Mouse (Mus musculus) erythroid progenitor cell, adult 5-6 weeks (primary cell): Measurements from ENCODE around the gene Nmrk1. TPM values are rescaled to one million over a fixed set of nuclear protein-coding genes. Genes with fewer than 3 reads are reported as not detected.
A peak's percentile ranks its signal among the peaks of the same experiment; 100 is the strongest.

Experiments used
- ATAC-seq: replicated peaks from 2 replicates; pipeline ENCODE4 v1.8.0; 2016; ENCODE audit warnings: moderate number of reproducible peaks, mild to moderate bottlenecking, moderate TSS enrichment, inconsistent platforms; ENCODE audit not compliant: poor library complexity, low FRiP score, severe bottlenecking
- total RNA-seq, 2 experiments: library from RNA; stranded (forward) in 1 of 2; stranded (reverse) in 1 of 2; fragments of 150-400 nt in 1 of 2; fragments of 186-747, 209-891 nt in 1 of 2; gene quantifications; 2 replicates each; pipeline versions ENCODE4 v1.2.3 to v1.2.4; 2015 to 2017; ENCODE audit warnings: low replicate concordance in 2 of 2

The Nmrk1 gene
- total RNA-seq, 2 experiments from 2014 or later: not detected

DNA sequence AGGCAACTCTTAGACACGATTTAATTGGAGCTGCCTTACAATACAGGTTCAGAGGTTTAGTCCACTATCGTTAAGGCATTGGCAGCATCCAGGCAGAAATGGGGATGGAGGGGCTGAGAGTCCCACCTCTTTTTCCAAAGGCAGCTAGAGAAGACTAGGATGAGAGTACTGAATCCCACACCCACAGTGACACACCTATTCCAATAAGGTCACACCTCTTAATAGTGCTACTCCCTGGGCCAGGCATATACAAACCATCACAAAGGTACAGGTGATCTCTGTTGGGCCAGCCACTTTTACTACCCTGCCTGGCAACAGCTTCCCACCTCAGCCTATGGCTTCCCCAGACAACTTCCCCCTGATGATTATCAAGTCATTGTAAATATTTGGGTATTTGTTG, 61.0 kb downstream of the Nmrk1 start:
- ATAC-seq: peak; percentile 27; the same call in 1 of the 2 replicates

DNA sequence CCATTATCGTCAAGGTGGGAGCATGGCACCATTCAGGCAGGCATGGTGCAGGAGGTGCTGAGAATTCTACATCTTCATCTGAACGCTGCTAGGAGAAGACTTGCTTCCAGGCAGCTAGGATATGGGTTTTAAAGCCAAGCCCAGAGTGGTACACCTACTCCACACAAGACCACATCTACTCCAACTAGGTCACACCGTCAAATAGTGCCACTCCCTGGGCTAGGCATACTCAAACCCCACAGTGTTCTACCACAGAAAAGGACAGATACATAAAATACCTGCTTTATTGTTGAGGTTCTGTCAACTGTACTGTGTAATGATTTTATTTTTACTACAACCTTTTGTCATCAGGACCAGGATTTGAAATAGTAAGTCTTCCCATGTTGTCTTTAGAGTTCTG, 63.4 kb downstream of the Nmrk1 start:
- 0 out of 2 replicates have a peak, but pooled peaks have one; percentile 36 for ATAC-seq

DNA sequence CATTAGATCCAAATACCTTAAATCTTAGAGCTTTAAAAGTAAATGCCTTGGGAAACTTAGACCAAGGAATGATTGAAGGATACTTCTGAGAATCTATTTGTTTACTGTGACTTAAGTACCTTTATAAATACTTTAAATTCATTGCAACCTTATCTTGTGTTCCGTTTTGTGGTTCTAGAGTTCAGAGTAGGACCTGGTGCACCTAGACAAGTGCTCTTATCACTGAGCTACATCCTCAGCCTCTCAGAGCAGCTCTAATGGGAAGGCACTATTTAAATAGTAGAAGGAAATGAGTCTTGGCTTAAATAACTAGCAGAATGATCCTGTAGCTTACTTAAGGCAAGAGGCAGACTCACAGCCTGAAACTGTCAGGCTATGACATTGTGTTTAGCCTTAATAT, 63.8 kb downstream of the Nmrk1 start:
- ATAC-seq: peak; percentile 70

Other genes starting within 250 kb of the Nmrk1 start
- 44.0 and 59.8 TPM in 2 replicates for gene Ostf1, start 127 bp upstream of the Nmrk1 start, total RNA-seq (2015; ENCODE audit: low replicate concordance)
- 38.5 and 49.5 TPM in 2 replicates for gene Ostf1, start 127 bp upstream of the Nmrk1 start, total RNA-seq (2017; ENCODE audit: low replicate concordance)
- gene Carnmt1, start 38.8 kb downstream of the Nmrk1 start, total RNA-seq (2015; ENCODE audit: low replicate concordance): 19.8 and 20.5 TPM in 2 replicates
- 10.7 and 19.8 TPM in 2 replicates for gene Carnmt1, start 38.8 kb downstream of the Nmrk1 start, total RNA-seq (2017; ENCODE audit: low replicate concordance)
- 119 and 134 TPM in 2 replicates for gene D030056L22Rik, start 81.2 kb downstream of the Nmrk1 start, total RNA-seq (2015; ENCODE audit: low replicate concordance)
- 35.3 and 67.6 TPM in 2 replicates for gene D030056L22Rik, start 81.2 kb downstream of the Nmrk1 start, total RNA-seq (2017; ENCODE audit: low replicate concordance)
- 5.4 TPM in 1 of 2 replicates, not detected in the other for gene Trpm6, start 118.0 kb downstream of the Nmrk1 start, total RNA-seq (2015; ENCODE audit: low replicate concordance)
- not detected in 2 replicates for gene Trpm6, start 118.0 kb downstream of the Nmrk1 start, total RNA-seq (2017; ENCODE audit: low replicate concordance)